Mouse (Mus musculus) C2C12 (cell line): ENCODE data around the gene Cpne4.

ENCODE experiments used
- CEBPB ChIP-seq: IDR thresholded peaks from one replicate; pipeline ENCODE4 v1.6.1; 2011; ENCODE audit warnings: low read depth, mild to moderate bottlenecking, control low read depth, moderate library complexity
- CTCF ChIP-seq: IDR thresholded peaks from one replicate; pipeline ENCODE4 v1.5.1; 2011; ENCODE audit not compliant: control insufficient read depth, insufficient read depth, insufficient read length
- FOSL1 ChIP-seq: IDR thresholded peaks from one replicate; pipeline ENCODE4 v1.8.0; 2011; ENCODE audit warnings: mild to moderate bottlenecking, low read length; ENCODE audit not compliant: poor library complexity, insufficient read depth, severe bottlenecking
- MAX ChIP-seq: IDR thresholded peaks from one replicate; pipeline ENCODE4 v1.6.1; 2011; ENCODE audit warnings: mild to moderate bottlenecking, control low read depth
- MYOG ChIP-seq: IDR thresholded peaks from one replicate; pipeline ENCODE4 v1.6.1; 2011; ENCODE audit not compliant: control insufficient read depth, insufficient read length; ENCODE audit errors: extremely low read depth
- USF1 ChIP-seq: IDR thresholded peaks from one replicate; pipeline ENCODE4 v1.6.1; 2011; ENCODE audit warnings: low read depth, mild to moderate bottlenecking, control low read depth, moderate library complexity

GRCm38 (mm10) chr9:104567096-104567495 is 20.0 kb downstream of the Cpne4 start:
- TF ChIP-seq CTCF (no peak), MAX (no peak), MYOG (no peak), CEBPB (no peak), FOSL1 (no peak), USF1 (no peak)
